ENCODE assay signal across 9 mouse cellular contexts in the genomic region with DNA sequence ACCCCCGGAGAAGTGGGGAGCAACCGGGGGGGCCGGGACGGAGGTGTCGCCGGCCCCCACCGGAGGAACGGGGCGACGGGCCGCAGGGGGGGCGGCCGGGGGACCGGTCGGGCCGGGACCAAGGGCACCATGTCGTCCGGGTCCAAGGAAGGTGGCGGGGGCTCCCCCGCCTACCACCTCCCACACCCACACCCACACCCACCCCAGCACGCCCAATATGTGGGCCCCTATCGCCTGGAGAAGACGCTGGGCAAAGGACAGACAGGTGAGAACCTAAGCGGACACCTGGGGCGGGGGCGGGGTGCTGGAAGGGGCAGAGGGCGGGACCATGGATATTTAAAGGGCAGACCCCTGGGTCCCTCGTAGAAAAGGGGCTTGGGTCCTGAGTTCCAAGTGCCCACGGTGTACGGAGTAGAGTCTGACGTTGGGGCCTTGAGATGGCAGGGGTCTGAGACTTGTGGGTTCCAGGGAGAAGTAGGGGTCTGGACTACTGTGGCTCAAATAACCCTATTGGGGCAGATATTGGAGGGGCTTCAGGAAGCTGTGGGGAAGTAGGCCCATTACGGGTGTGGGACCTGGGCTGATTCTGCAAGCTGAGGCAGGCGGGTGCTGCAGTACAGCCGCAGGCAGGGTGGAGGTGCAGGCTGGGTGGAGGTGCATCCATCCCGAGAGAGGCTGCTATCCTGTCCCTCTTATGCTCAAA. TPM values are rescaled to one million over a fixed set of nuclear protein-coding genes. Genes with fewer than 3 reads are reported as not detected.
DNase-seq lines count a peak whose midpoint lies in the region; ATAC-seq and TF ChIP-seq lines count a peak whose summit lies in the region.
"Had no signal": no experiment of that assay in that cellular context is flagged by ENCODE, and none has a peak within 500 bp of the region (broad histone marks: within the 10 kb centered on the region; RNA-seq: fewer than 3 reads in every experiment).

No protein-coding gene starts in this region.

- peak; percentile 21; the same call in 1 of the 2 replicates for ATAC-seq in heart, embryonic 15.5 days (replicated peaks; ENCODE audit: insufficient number of reproducible peaks, insufficient read depth, low FRiP score, low read depth)
- peak; percentile 30; the same call in 1 of the 2 replicates for ATAC-seq in liver, embryonic 16.5 days (ENCODE audit: low read depth)
- peak; percentile 57 for ATAC-seq in stomach, embryonic 16.5 days (ENCODE audit: insufficient read depth, low FRiP score)

- H3K36me3 ChIP-seq in heart, embryonic 15.5 days: peaks cover 4% of the 10 kb centered on the region; the same call in 1 of the 2 replicates
- no peaks in the 10 kb centered on the region for H3K36me3 ChIP-seq in liver, embryonic 16.5 days (ENCODE audit: control insufficient read depth, insufficient read depth)
- H3K36me3 ChIP-seq in stomach, embryonic 16.5 days (ENCODE audit: control insufficient read depth, insufficient read depth, low read length): 0 out of 2 replicates have a peak, but pooled peaks cover 6% of the 10 kb centered on the region

- H3K4me3 ChIP-seq in left cerebral cortex, adult 2 months: peak overlapping the region; percentile 81
- peak overlapping the region; percentile 68 for H3K4me3 ChIP-seq in heart, embryonic 15.5 days
- peak overlapping the region; percentile 44 for H3K4me3 ChIP-seq in liver, embryonic 16.5 days (ENCODE audit: low read depth, low read length)
- H3K4me3 ChIP-seq in stomach, embryonic 16.5 days (replicated peaks; ENCODE audit: low read length): peak overlapping the region; percentile 71

- WGBS in heart, embryonic 15.5 days: 8% methylated on average over 24 of the region's 35 CpGs
- WGBS in liver, embryonic 16.5 days (ENCODE audit: insufficient replicate concordance): 19% methylated on average over 30 of the region's 35 CpGs
- WGBS in stomach, embryonic 16.5 days: 7% methylated on average over 33 of the region's 35 CpGs

- H3K9ac ChIP-seq in heart, embryonic 15.5 days: peak overlapping the region; percentile 84
- H3K9ac ChIP-seq in liver, embryonic 16.5 days (ENCODE audit: low read depth, low read length): no peak overlapping the region
- peak overlapping the region; percentile 99 for H3K9ac ChIP-seq in stomach, embryonic 16.5 days (ENCODE audit: low read length)

- intact Hi-C loops in left cerebral cortex, adult 2 months (cut with DNase I): loop anchor here (1.0 kb wide), 1 partner anchor 32 kb away; the partner anchor contains the start of gene Ppp6r1

- TF ChIP-seq CTCF in left cerebral cortex, adult 2 months (IDR thresholded peaks at IDR 0.05): no peak; the same call in 1 of the 2 replicates

- peak overlapping the region; percentile 95 for H3K27ac ChIP-seq in left cerebral cortex, adult 2 months
- peak overlapping the region; percentile 73 for H3K27ac ChIP-seq in heart, embryonic 15.5 days
- H3K27ac ChIP-seq in liver, embryonic 16.5 days (ENCODE audit: low read length): no peak overlapping the region
- peak overlapping the region; percentile 81 for H3K27ac ChIP-seq in stomach, embryonic 16.5 days (ENCODE audit: low read length)

- H3K4me1 ChIP-seq in heart, embryonic 15.5 days (replicated peaks): peaks cover 15% of the 10 kb centered on the region
- peaks cover 3% of the 10 kb centered on the region for H3K4me1 ChIP-seq in liver, embryonic 16.5 days (ENCODE audit: control insufficient read depth, low read depth, low read length)
- H3K4me1 ChIP-seq in stomach, embryonic 16.5 days (ENCODE audit: control insufficient read depth, insufficient read depth, low read length): peaks cover 4% of the 10 kb centered on the region; the same call in 1 of the 2 replicates

- DNase-seq in left cerebral cortex, adult 2 months (ENCODE audit: extremely low spot score in 1 of 2, low spot score in 2 of 2): peak; percentile 42 to 43
- no peak for DNase-seq in left cerebral cortex, adult 11 months (ENCODE audit: low spot score)
- peak; percentile 56 for DNase-seq in cerebellum, adult 9-10 months
- DNase-seq in urinary bladder, postnatal 25 days (ENCODE audit: low spot score): no peak
- no peak for DNase-seq in thymus, postnatal 25 days

- peak overlapping the region; percentile 87 for H3K4me2 ChIP-seq in heart, embryonic 15.5 days
- peak overlapping the region; percentile 64 for H3K4me2 ChIP-seq in liver, embryonic 16.5 days (ENCODE audit: low read depth, low read length)
- H3K4me2 ChIP-seq in stomach, embryonic 16.5 days (ENCODE audit: low read depth, low read length): peak overlapping the region; percentile 88

- no peaks in the 10 kb centered on the region for H3K9me3 ChIP-seq in heart, embryonic 15.5 days (replicated peaks)
- H3K9me3 ChIP-seq in liver, embryonic 16.5 days (replicated peaks; ENCODE audit: control insufficient read depth, low read length): no peaks in the 10 kb centered on the region
- no peaks in the 10 kb centered on the region for H3K9me3 ChIP-seq in stomach, embryonic 16.5 days (replicated peaks; ENCODE audit: control insufficient read depth, low read length)

- H3K27me3 ChIP-seq in heart, embryonic 15.5 days: no peaks in the 10 kb centered on the region
- H3K27me3 ChIP-seq in liver, embryonic 16.5 days (ENCODE audit: control insufficient read depth, insufficient read depth, low read depth, low read length): peaks cover 24% of the 10 kb centered on the region
- H3K27me3 ChIP-seq in stomach, embryonic 16.5 days (ENCODE audit: control insufficient read depth, insufficient read depth, low read length): no peaks in the 10 kb centered on the region

RNA-seq across cellular contexts. Expression of gene Brsk1, which starts 0.7 kb away (rescaled TPM):
- total RNA-seq in left cerebral cortex, adult 2 months (2021): 100 to 1,000 TPM; 425 to 440 TPM
- polyA plus RNA-seq in heart, embryonic 15.5 days (2015; fragmentation: Nextera tagmentation; extraction: Ambion mirVana): 0.79 TPM in 2 replicates
- 0.14 TPM in 1 of 2 replicates, not detected in the other for polyA plus RNA-seq in liver, embryonic 16.5 days (2015; fragmentation: Nextera tagmentation; extraction: Ambion mirVana)
- polyA plus RNA-seq in stomach, embryonic 16.5 days (2015; fragmentation: Nextera tagmentation; extraction: Ambion mirVana): 0.86 and 0.88 TPM in 2 replicates

RNA-seq across cellular contexts. Expression of gene Hspbp1, which starts 6.2 kb away (rescaled TPM):
- total RNA-seq in left cerebral cortex, adult 2 months (2021): 100 to 1,000 TPM in 1 of 2 experiments, 10 to 100 TPM in 1; 99.9 to 102 TPM
- polyA plus RNA-seq in heart, embryonic 15.5 days (2015; fragmentation: Nextera tagmentation; extraction: Ambion mirVana): 71.7 and 81.2 TPM in 2 replicates
- polyA plus RNA-seq in liver, embryonic 16.5 days (2015; fragmentation: Nextera tagmentation; extraction: Ambion mirVana): 46.8 and 49.1 TPM in 2 replicates
- 77.2 and 88.0 TPM in 2 replicates for polyA plus RNA-seq in stomach, embryonic 16.5 days (2015; fragmentation: Nextera tagmentation; extraction: Ambion mirVana)

RNA-seq across cellular contexts. Expression of gene Ppp6r1, which starts 32.3 kb away (rescaled TPM):
- total RNA-seq in left cerebral cortex, adult 2 months (2021): 100 to 1,000 TPM; 144 to 151 TPM
- 6.2 and 8.2 TPM in 2 replicates for polyA plus RNA-seq in heart, embryonic 15.5 days (2015; fragmentation: Nextera tagmentation; extraction: Ambion mirVana)
- 2.4 and 3.4 TPM in 2 replicates for polyA plus RNA-seq in liver, embryonic 16.5 days (2015; fragmentation: Nextera tagmentation; extraction: Ambion mirVana)
- polyA plus RNA-seq in stomach, embryonic 16.5 days (2015; fragmentation: Nextera tagmentation; extraction: Ambion mirVana): 2.8 and 3.8 TPM in 2 replicates

RNA-seq across cellular contexts. Expression of gene Tmem150b, which starts 33.9 kb away (rescaled TPM):
- total RNA-seq in left cerebral cortex, adult 2 months (2021): not detected
- polyA plus RNA-seq in heart, embryonic 15.5 days (2015; fragmentation: Nextera tagmentation; extraction: Ambion mirVana): 0.11 TPM in 1 of 2 replicates, not detected in the other
- 0.33 and 0.36 TPM in 2 replicates for polyA plus RNA-seq in liver, embryonic 16.5 days (2015; fragmentation: Nextera tagmentation; extraction: Ambion mirVana)
- polyA plus RNA-seq in stomach, embryonic 16.5 days (2015; fragmentation: Nextera tagmentation; extraction: Ambion mirVana): 0.76 and 0.90 TPM in 2 replicates
- total RNA-seq: left cerebral cortex, adult 18-20 months had no signal

RNA-seq across cellular contexts. Expression of gene Kmt5c, which starts 48.8 kb away (rescaled TPM):
- 10 to 100 TPM; 23.8 to 31.1 TPM for total RNA-seq in left cerebral cortex, adult 2 months (2021)
- 47.8 and 59.4 TPM in 2 replicates for polyA plus RNA-seq in heart, embryonic 15.5 days (2015; fragmentation: Nextera tagmentation; extraction: Ambion mirVana)
- polyA plus RNA-seq in liver, embryonic 16.5 days (2015; fragmentation: Nextera tagmentation; extraction: Ambion mirVana): 41.3 and 47.4 TPM in 2 replicates
- polyA plus RNA-seq in stomach, embryonic 16.5 days (2015; fragmentation: Nextera tagmentation; extraction: Ambion mirVana): 59.6 and 64.3 TPM in 2 replicates

Comparison
In these comparisons a context has a peak if more than half of its experiments do, and no peak if none do; other contexts are left out.
1. DNase-seq: peak in left cerebral cortex, adult 2 months (2 of 2) and cerebellum, adult 9-10 months (single experiment); none in left cerebral cortex, adult 11 months (single experiment), urinary bladder, postnatal 25 days (single experiment) and thymus, postnatal 25 days (single experiment).
2. Peak in every context shown above with its lines, with median percentiles within 50 percentile points of each other: H3K4me3 ChIP-seq, ATAC-seq and H3K4me2 ChIP-seq.